Mouse (Mus musculus): ENCODE measurements around the gene Krt20.

The Krt20 gene

GRCm38 (mm10) chr11:99437972-99438371 lies at the start of gene Krt20:
TSS of gene Krt20 (minus strand) at chr11:99438150.
- no peak for DNase-seq (ENCODE audit: extremely low spot score, low spot score)

- DNase-seq (ENCODE audit: extremely low spot score, low spot score): no peak
Observed at GRCm38 (mm10) chr11:99474981-99475380, 37.0 kb upstream of the Krt20 start.

- no peak for DNase-seq (ENCODE audit: extremely low spot score, low spot score)
Observed at GRCm38 (mm10) chr11:99473433-99473832, 35.5 kb upstream of the Krt20 start.

- DNase-seq (ENCODE audit: extremely low spot score, low spot score): no peak
Observed at GRCm38 (mm10) chr11:99472405-99472804, 34.5 kb upstream of the Krt20 start.

GRCm38 (mm10) chr11:99471946-99472345 lies 34.0 kb upstream of the Krt20 start:
- DNase-seq (ENCODE audit: extremely low spot score, low spot score): no peak

GRCm38 (mm10) chr11:99469228-99469627 lies 31.3 kb upstream of the Krt20 start:
- DNase-seq (ENCODE audit: extremely low spot score, low spot score): no peak

- DNase-seq (ENCODE audit: extremely low spot score, low spot score): no peak
Observed at GRCm38 (mm10) chr11:99468566-99468965, 30.6 kb upstream of the Krt20 start.

- peak; percentile 25 for DNase-seq (ENCODE audit: extremely low spot score, low spot score)
Observed at GRCm38 (mm10) chr11:99466316-99466715, 28.4 kb upstream of the Krt20 start.

GRCm38 (mm10) chr11:99464836-99465235 lies 26.9 kb upstream of the Krt20 start:
- DNase-seq (ENCODE audit: extremely low spot score, low spot score): peak; percentile 83

GRCm38 (mm10) chr11:99463155-99463554 lies 25.2 kb upstream of the Krt20 start:
- peak; percentile 71 for DNase-seq (ENCODE audit: extremely low spot score, low spot score)

GRCm38 (mm10) chr11:99461736-99462135 lies 23.8 kb upstream of the Krt20 start:
- no peak for DNase-seq (ENCODE audit: extremely low spot score, low spot score)

- no peak for DNase-seq (ENCODE audit: extremely low spot score, low spot score)
Observed at GRCm38 (mm10) chr11:99458887-99459286, 20.9 kb upstream of the Krt20 start.

- no peak for DNase-seq (ENCODE audit: extremely low spot score, low spot score)
Observed at GRCm38 (mm10) chr11:99454759-99455158, 16.8 kb upstream of the Krt20 start.

GRCm38 (mm10) chr11:99454044-99454443 lies 16.1 kb upstream of the Krt20 start:
- DNase-seq (ENCODE audit: extremely low spot score, low spot score): no peak

GRCm38 (mm10) chr11:99448769-99449168 lies 10.8 kb upstream of the Krt20 start:
- DNase-seq (ENCODE audit: extremely low spot score, low spot score): no peak

- no peak for DNase-seq (ENCODE audit: extremely low spot score, low spot score)
Observed at GRCm38 (mm10) chr11:99441220-99441619, 3.3 kb upstream of the Krt20 start.

GRCm38 (mm10) chr11:99439465-99439864 lies 1.5 kb upstream of the Krt20 start:
- DNase-seq (ENCODE audit: extremely low spot score, low spot score): no peak

GRCm38 (mm10) chr11:99436625-99437024 lies 1.3 kb downstream of the Krt20 start:
- DNase-seq (ENCODE audit: extremely low spot score, low spot score): no peak

GRCm38 (mm10) chr11:99430670-99431069 lies 7.3 kb downstream of the Krt20 start:
- DNase-seq (ENCODE audit: extremely low spot score, low spot score): no peak

GRCm38 (mm10) chr11:99422159-99422558 lies 15.8 kb downstream of the Krt20 start, which contains the start of gene Krt12:
TSS of gene Krt12 (minus strand) at chr11:99422259.
- no peak for DNase-seq (ENCODE audit: extremely low spot score, low spot score)

GRCm38 (mm10) chr11:99420586-99420985 lies 17.4 kb downstream of the Krt20 start:
- no peak for DNase-seq (ENCODE audit: extremely low spot score, low spot score)

- no peak for DNase-seq (ENCODE audit: extremely low spot score, low spot score)
Observed at GRCm38 (mm10) chr11:99417819-99418218, 20.1 kb downstream of the Krt20 start.

- DNase-seq (ENCODE audit: extremely low spot score, low spot score): no peak
Observed at GRCm38 (mm10) chr11:99416902-99417301, 21.0 kb downstream of the Krt20 start.
